Mouse (Mus musculus) small intestine, adult 2 months (tissue): ENCODE measurements around the gene Ralb.

Source experiments
- CTCF ChIP-seq: fragments of 200-500 bp; IDR thresholded peaks from 2 replicates; pipeline ENCODE4 v1.5.1; 2012; ENCODE audit warnings: low read depth, mild to moderate bottlenecking, control low read depth, inconsistent platforms, low read length, moderate library complexity, mixed read lengths; ENCODE audit not compliant: insufficient replicate concordance, insufficient read length; ENCODE audit errors: extremely low read depth
- POLR2A ChIP-seq: fragments of 200-500 bp; IDR thresholded peaks from 2 replicates; pipeline ENCODE4 v1.6.1; 2012; ENCODE audit warnings: low read depth, mild to moderate bottlenecking, control low read depth, inconsistent platforms, low read length, moderate library complexity

- no peak for TF ChIP-seq POLR2A
- TF ChIP-seq CTCF = no peak
Measured at GRCm38 (mm10) chr1:119422460-119423015, 82.1 kb downstream of the Ralb start.
